Mouse (Mus musculus) brain, embryonic 18.5 days (tissue): ENCODE results near the gene Aldh1a2.

ENCODE experiments used
- DNase-seq: peaks from one replicate; pipeline ENCODE4 v3.0.0-alpha.2; 2012; ENCODE audit warnings: low read depth, low spot score

Aldh1a2 gene

GRCm38 (mm10) chr9:71215248-71216035 lies at the start of gene Aldh1a2:
TSS of gene Aldh1a2 (plus strand) at chr9:71215789.
- DNase-seq = no peak

GRCm38 (mm10) chr9:71166019-71166705 lies 49.4 kb upstream of the Aldh1a2 start:
- DNase-seq = no peak

GRCm38 (mm10) chr9:71166871-71167465 lies 48.6 kb upstream of the Aldh1a2 start:
- DNase-seq = no peak

GRCm38 (mm10) chr9:71167473-71168215 lies 47.9 kb upstream of the Aldh1a2 start:
- DNase-seq = no peak

GRCm38 (mm10) chr9:71168511-71168910 lies 47.1 kb upstream of the Aldh1a2 start, which contains the start of gene Aqp9:
TSS of gene Aqp9 (minus strand) at chr9:71168682.
- DNase-seq = no peak

- DNase-seq = no peak
These were observed 42.1 kb upstream of the Aldh1a2 start for GRCm38 (mm10) chr9:71173533-71173932.

- DNase-seq = no peak
These were observed 41.1 kb upstream of the Aldh1a2 start for GRCm38 (mm10) chr9:71174316-71174975.

GRCm38 (mm10) chr9:71175686-71176085 lies 39.9 kb upstream of the Aldh1a2 start:
- no peak for DNase-seq

GRCm38 (mm10) chr9:71179276-71179896 lies 36.2 kb upstream of the Aldh1a2 start:
- DNase-seq = no peak

- DNase-seq = no peak
These were observed 35.5 kb upstream of the Aldh1a2 start for GRCm38 (mm10) chr9:71179964-71180700.

GRCm38 (mm10) chr9:71185285-71185684 lies 30.3 kb upstream of the Aldh1a2 start:
- DNase-seq = no peak

- DNase-seq = no peak
These were observed 29.8 kb upstream of the Aldh1a2 start for GRCm38 (mm10) chr9:71185823-71186222.

- DNase-seq = no peak
These were observed 28.2 kb upstream of the Aldh1a2 start for GRCm38 (mm10) chr9:71187396-71187795.

- no peak for DNase-seq
These were observed 26.8 kb upstream of the Aldh1a2 start for GRCm38 (mm10) chr9:71188647-71189415.

- DNase-seq = no peak
These were observed 16.8 kb upstream of the Aldh1a2 start for GRCm38 (mm10) chr9:71198826-71199225.

- no peak for DNase-seq
These were observed 13.3 kb upstream of the Aldh1a2 start for GRCm38 (mm10) chr9:71202265-71202664.

- DNase-seq = no peak
These were observed 6.3 kb upstream of the Aldh1a2 start for GRCm38 (mm10) chr9:71209299-71209698.

GRCm38 (mm10) chr9:71210870-71211269 lies 4.7 kb upstream of the Aldh1a2 start:
- no peak for DNase-seq

GRCm38 (mm10) chr9:71213636-71214035 lies 2.0 kb upstream of the Aldh1a2 start:
- DNase-seq = no peak
